Mouse (Mus musculus) neural tube, embryonic 14.5 days (tissue): ENCODE results near the gene Wdtc1. TPM values are rescaled to one million over a fixed set of nuclear protein-coding genes. Genes with fewer than 3 reads are reported as not detected.

Experiments used
- ATAC-seq: fragments of 200-750 bp; cut with Nextera tagmentation; 2 replicates; pipeline ENCODE4 v1.8.0; 2017; ENCODE audit warnings: low read depth, mild to moderate bottlenecking, moderate TSS enrichment, moderate library complexity
- H3K27ac ChIP-seq: fragments of 300-500 bp; sonication (generic); 2 replicates; pipeline ENCODE4 v1.5.1; 2014; ENCODE audit warnings: low read depth, mild to moderate bottlenecking, control low read depth, low read length, moderate library complexity, mixed read lengths
- H3K27me3 ChIP-seq: fragments of 300-500 bp; sonication (generic); 2 replicates; pipeline ENCODE4 v1.6.1; 2014; ENCODE audit warnings: low read length; ENCODE audit not compliant: control insufficient read depth, insufficient read depth
- H3K36me3 ChIP-seq: fragments of 300-500 bp; sonication (generic); 2 replicates; pipeline ENCODE4 v1.6.1; 2014; ENCODE audit warnings: low read length, mixed read lengths; ENCODE audit not compliant: control insufficient read depth, insufficient read depth
- H3K4me1 ChIP-seq: fragments of 300-500 bp; sonication (generic); 2 replicates; pipeline ENCODE4 v1.6.1; 2014; ENCODE audit warnings: low read length; ENCODE audit not compliant: control insufficient read depth, insufficient read depth
- H3K4me2 ChIP-seq: fragments of 300-500 bp; sonication (generic); 2 replicates; pipeline ENCODE4 v1.6.1; 2014; ENCODE audit warnings: mild to moderate bottlenecking, low read depth, low read length, control low read depth
- H3K4me3 ChIP-seq: fragments of 300-500 bp; sonication (generic); 2 replicates; pipeline ENCODE4 v1.5.1; 2014; ENCODE audit warnings: low read depth, low read length, control low read depth, mixed read lengths
- H3K9ac ChIP-seq: fragments of 300-500 bp; sonication (generic); replicated peaks from 2 replicates; pipeline ENCODE4 v1.6.1; 2014; ENCODE audit warnings: low read depth, mild to moderate bottlenecking, control low read depth, low read length, mixed read lengths
- H3K9me3 ChIP-seq: fragments of 300-500 bp; sonication (generic); 2 replicates; pipeline ENCODE4 v1.6.1; 2016; ENCODE audit warnings: low read length; ENCODE audit not compliant: control insufficient read depth
- WGBS: fragments of 180-500 bp; shearing (Covaris S2); extraction: QIAGEN DNeasy Blood & Tissue Kit; methylation state at CpG from one replicate; pipeline ENCODE4 v1.1.7; 2014; 5-methylcytosine and 5-hydroxymethylcytosine counted together
- polyA plus RNA-seq: library from polyadenylated mRNA; unstranded; fragments of >200 nt; fragmentation: Nextera tagmentation; extraction: Ambion mirVana; gene quantifications from 2 replicates; pipeline ENCODE4 v1.2.1, GENCODE M21; 2014

Wdtc1 gene
- polyA plus RNA-seq, 1 experiment from 2014 or later, result 22.3 TPM

DNA sequence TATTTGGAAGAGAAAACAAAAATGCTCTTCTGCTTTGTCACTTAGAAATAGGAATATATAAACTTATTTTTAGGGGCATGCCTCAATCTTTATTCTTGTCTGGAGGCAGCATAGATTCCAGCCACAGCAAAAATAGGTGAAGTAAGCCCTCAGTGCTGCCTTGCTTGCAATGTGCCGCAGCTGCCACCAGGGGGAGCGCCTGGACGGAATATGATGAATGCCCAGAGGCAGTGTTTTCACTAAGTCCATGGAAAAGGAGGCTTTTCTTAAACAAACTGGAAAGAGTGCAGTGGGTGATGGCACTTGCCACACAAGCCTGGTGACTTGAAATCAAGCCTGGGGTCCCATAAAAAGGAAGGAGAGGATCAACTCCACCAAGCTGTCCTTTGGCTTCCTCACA is 43.3 kb downstream of the Wdtc1 start:
- 0% methylated on average over 3 of the region's 3 CpGs for WGBS

DNA sequence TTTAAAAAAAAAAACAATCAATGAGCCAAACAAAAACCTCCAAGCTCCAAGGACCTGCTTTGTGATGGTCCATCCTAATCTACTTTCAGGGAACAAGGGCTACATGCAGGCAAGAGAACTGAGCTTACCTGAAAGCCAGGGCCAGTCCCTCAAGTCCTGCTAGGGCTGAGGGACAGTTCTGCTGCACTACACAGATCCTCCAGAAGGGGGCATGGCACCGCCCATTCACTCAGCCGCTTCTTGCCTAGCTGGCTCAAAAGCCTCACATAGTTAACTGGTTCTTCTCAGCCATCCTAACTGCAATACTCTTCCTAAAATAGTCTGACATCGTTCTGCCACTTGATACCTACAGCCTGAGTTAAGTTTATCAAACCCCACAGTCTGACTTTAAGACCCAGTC is 46.0 kb downstream of the Wdtc1 start:
- WGBS, result 44% methylated on average over 3 of the region's 3 CpGs

More for the DNA sequence above, 43.3 kb downstream of the Wdtc1 start:
- no peaks in the 10 kb centered on the region for H3K36me3 ChIP-seq
- H3K4me2 ChIP-seq, result no peak overlapping the region
- ATAC-seq, result no peak
- H3K9me3 ChIP-seq, result no peaks in the 10 kb centered on the region
- H3K9ac ChIP-seq, result no peak overlapping the region
- H3K4me1 ChIP-seq, result no peaks in the 10 kb centered on the region
- H3K27ac ChIP-seq, result no peak overlapping the region
- no peaks in the 10 kb centered on the region for H3K27me3 ChIP-seq
- no peak overlapping the region for H3K4me3 ChIP-seq

DNA sequence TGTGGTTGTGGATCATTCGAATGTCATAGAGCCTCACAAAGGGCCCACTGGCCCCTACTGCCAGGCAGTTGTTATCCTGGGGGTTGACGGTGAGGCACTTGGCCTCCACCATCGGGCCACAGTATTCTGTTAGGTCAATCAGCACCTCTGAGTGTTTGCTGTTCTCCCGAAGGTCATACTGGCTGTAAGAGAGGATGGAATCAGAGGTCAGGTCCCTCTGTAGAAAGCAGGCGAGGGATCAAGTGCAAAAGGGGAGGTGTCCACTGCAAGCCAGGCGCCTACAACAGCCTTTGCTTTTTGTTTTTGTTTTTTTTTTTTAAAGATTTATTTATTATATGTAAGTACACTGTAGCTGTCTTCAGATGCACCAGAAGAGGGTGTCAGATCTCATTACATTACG is 47.5 kb downstream of the Wdtc1 start:
- Histone ChIP-seq H3K27me3 (no peaks in the 10 kb centered on the region), H3K4me3 (no peak overlapping the region), H3K9me3 (no peaks in the 10 kb centered on the region), H3K4me1 (no peaks in the 10 kb centered on the region), H3K27ac (no peak overlapping the region), H3K4me2 (no peak overlapping the region), H3K9ac (no peak overlapping the region), H3K36me3 (peaks cover 21% of the 10 kb centered on the region)
- WGBS, result 87% methylated on average over 7 of the region's 7 CpGs
- ATAC-seq, result no peak

More for the DNA sequence above, 46.0 kb downstream of the Wdtc1 start:
- Histone ChIP-seq H3K4me2 (no peak overlapping the region), H3K9ac (no peak overlapping the region), H3K27ac (no peak overlapping the region), H3K27me3 (no peaks in the 10 kb centered on the region), H3K4me3 (no peak overlapping the region), H3K36me3 (peaks cover 15% of the 10 kb centered on the region), H3K9me3 (no peaks in the 10 kb centered on the region), H3K4me1 (no peaks in the 10 kb centered on the region)
- ATAC-seq, result no peak

DNA sequence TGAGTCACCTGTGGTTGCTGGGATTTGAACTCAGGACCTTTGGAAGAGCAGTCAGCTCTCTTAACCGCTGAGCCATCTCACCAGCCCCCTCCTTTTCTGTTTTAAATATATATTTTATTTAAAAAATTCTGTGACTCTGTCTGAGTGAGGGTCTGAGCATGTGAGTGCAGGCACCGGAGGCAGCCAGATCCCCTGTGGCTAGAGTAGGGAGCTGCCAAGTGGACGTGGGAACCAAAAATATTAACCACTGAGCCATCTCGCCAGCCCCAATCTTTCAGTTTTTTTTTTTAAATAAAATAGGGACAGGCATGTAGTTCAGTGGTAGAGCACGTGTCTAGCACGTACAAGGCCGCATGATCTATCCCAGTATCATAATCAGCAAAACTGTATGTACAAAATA is 48.5 kb downstream of the Wdtc1 start:
- Histone ChIP-seq H3K4me2 (no peak overlapping the region), H3K36me3 (peaks cover 27% of the 10 kb centered on the region), H3K27me3 (no peaks in the 10 kb centered on the region), H3K9ac (no peak overlapping the region), H3K4me1 (no peaks in the 10 kb centered on the region; the same call in 1 of the 2 replicates), H3K9me3 (no peaks in the 10 kb centered on the region), H3K4me3 (no peak overlapping the region), H3K27ac (no peak overlapping the region)
- WGBS, result 93% methylated on average over 7 of the region's 7 CpGs
- ATAC-seq, result no peak

DNA sequence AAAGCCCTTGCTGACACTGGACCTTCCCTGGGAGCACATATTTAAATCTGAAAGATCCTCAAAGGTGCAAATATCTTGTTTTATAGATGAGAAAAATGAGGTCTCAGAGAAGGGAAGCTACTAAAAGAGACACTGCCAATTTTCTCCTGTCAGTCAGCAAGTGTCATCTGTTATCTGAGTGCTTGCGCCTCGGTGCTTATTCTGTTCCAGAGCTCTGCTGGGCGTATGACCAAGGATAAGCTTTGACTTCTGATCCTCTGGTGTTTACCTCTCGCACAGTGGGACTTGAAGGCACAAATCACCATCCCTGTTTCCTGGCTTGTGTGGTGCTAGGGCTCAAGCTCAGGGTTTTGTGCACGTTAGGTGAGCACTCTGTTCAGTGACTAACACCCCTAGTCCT is 50.6 kb downstream of the Wdtc1 start:
- peaks cover 16% of the 10 kb centered on the region; the same call in 1 of the 2 replicates for H3K4me1 ChIP-seq
- H3K27ac ChIP-seq, result no peak overlapping the region
- no peak overlapping the region for H3K9ac ChIP-seq
- no peaks in the 10 kb centered on the region for H3K27me3 ChIP-seq
- peaks cover 27% of the 10 kb centered on the region for H3K36me3 ChIP-seq
- 91% methylated on average over 5 of the region's 5 CpGs for WGBS
- no peaks in the 10 kb centered on the region for H3K9me3 ChIP-seq
- no peak overlapping the region for H3K4me3 ChIP-seq
- ATAC-seq, result no peak
- H3K4me2 ChIP-seq, result no peak overlapping the region

DNA sequence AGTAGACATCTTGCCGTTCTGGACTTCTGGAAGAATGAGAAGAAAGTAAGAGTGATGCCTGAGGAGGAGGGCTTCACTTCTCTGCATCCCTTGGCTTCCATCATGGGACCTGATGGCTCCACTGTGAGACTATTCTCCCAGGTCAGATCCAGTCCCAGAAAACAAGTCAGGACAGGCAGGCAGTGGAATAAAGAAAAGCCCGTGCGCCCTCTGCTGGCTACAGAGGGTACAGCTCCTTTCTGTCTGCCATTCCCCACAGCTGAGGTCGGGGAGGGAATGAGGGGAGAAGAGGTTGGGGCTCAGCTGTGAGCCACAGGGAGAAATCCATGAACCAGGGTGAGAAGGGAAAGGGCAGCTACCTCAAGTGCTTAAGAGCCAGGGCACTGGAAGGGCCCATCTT is 51.5 kb downstream of the Wdtc1 start:
- no peaks in the 10 kb centered on the region for H3K27me3 ChIP-seq
- H3K4me1 ChIP-seq, result peaks cover 20% of the 10 kb centered on the region; the same call in 1 of the 2 replicates
- H3K27ac ChIP-seq, result no peak overlapping the region
- no peak overlapping the region for H3K4me2 ChIP-seq
- H3K9me3 ChIP-seq, result no peaks in the 10 kb centered on the region
- 23% methylated on average over 4 of the region's 4 CpGs for whole genome bisulfite sequencing
- H3K9ac ChIP-seq, result no peak overlapping the region
- no peak for ATAC-seq
- peaks cover 27% of the 10 kb centered on the region for H3K36me3 ChIP-seq
- H3K4me3 ChIP-seq, result no peak overlapping the region

DNA sequence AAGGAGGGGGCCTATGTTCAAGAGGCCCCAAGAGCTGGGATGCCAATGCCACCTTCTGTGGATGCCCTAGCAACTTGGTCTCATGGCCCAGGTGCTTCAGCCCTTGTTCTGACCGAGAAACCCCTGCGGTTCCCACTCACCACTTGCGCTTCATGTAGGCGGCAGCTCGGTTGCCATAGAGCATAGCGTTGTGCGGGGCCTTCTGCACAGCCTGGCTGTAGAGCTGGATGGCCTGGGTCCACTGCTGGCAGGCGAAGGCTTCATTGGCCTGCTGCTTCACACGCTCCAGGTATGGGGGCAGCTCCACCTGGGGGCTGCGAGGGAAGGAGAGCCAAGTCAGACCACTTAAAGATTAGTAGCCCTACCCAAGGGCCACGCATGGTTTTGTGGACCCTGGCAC is 52.9 kb downstream of the Wdtc1 start:
- H3K27ac ChIP-seq, result 0 out of 2 replicates have a peak overlapping the region, but pooled peaks have one; percentile 22

DNA sequence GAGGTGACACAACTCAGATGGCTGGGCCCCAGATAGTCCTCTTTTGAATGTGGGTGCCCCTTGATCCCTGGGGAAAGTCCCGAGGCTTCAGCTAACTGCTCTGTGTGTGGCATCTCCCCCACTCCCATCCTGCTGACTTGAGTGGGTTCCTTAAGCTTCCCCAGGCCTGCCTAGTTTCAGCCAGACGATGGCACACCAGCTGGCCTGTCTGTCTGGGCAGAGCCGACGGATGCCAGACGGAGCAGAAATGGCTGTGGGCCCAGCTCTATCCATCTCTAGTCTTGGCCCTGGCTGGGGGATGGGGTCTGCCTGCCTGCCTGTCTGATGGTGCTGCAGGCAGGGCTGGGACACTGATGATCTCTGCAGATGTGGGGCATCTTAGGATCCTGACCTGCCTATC is 53.6 kb downstream of the Wdtc1 start:
- Histone ChIP-seq H3K4me1 (peaks cover 20% of the 10 kb centered on the region; the same call in 1 of the 2 replicates), H3K36me3 (peaks cover 41% of the 10 kb centered on the region), H3K27me3 (no peaks in the 10 kb centered on the region), H3K27ac (peak overlapping the region; percentile 69; the same call in 1 of the 2 replicates), H3K4me3 (no peak overlapping the region), H3K9ac (no peak overlapping the region), H3K4me2 (no peak overlapping the region), H3K9me3 (no peaks in the 10 kb centered on the region)
- peak; percentile 25; the same call in 1 of the 2 replicates for ATAC-seq
- WGBS, result 39% methylated on average over 5 of the region's 5 CpGs

More for the DNA sequence above, 52.9 kb downstream of the Wdtc1 start:
- H3K4me2 ChIP-seq, result no peak overlapping the region
- 90% methylated on average over 11 of the region's 11 CpGs for WGBS
- peaks cover 20% of the 10 kb centered on the region; the same call in 1 of the 2 replicates for H3K4me1 ChIP-seq
- H3K36me3 ChIP-seq, result peaks cover 35% of the 10 kb centered on the region
- H3K4me3 ChIP-seq, result no peak overlapping the region
- no peaks in the 10 kb centered on the region for H3K27me3 ChIP-seq
- H3K9ac ChIP-seq, result no peak overlapping the region
- ATAC-seq, result no peak
- no peaks in the 10 kb centered on the region for H3K9me3 ChIP-seq

DNA sequence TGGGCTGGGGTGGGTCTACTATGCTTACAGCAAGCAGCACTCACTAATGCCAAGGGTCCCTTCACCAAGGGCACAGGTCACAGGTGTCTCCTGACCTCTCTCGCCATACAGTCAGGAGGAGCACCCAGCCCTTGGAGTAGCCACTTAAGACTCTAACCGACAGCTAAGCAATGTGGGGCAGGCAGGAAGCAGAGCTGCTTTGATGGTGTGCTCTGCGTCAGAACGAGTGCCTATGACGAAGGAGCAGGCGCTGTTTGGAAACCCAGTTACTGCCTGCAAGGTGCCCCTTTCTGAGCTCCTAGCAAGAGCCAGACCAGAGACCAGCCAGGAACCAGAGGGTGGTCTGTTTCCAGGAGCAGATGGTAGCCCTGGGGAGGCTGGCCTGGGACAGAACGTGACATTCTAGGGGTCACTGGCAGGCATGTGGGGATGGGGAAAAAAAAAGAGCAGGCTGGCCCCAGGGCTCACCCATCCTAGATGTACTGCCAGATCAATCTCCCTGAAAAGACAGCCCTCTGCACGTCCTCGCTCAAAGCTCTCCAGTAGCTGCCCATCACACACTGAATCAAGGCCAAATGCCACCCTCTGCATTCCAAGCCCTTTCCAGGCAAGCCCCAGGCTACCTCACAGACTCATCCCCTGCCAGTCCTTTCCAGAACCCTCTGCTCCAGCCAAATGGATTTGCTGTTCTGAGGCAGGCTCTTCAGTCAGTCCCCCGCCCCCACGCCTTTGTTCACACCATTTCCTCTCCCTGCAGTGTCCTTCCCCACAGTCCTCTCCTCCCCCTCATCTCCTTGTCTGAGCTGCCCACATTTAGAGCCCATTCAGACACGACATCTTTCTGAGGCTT is 54.5 kb downstream of the Wdtc1 start:
- WGBS, result 34% methylated on average over 12 of the region's 12 CpGs
- Histone ChIP-seq H3K36me3 (peaks cover 37% of the 10 kb centered on the region), H3K27me3 (no peaks in the 10 kb centered on the region), H3K27ac (peak overlapping the region; percentile 69), H3K9ac (no peak overlapping the region; the same call in 1 of the 2 replicates), H3K4me3 (no peak overlapping the region), H3K4me2 (no peak overlapping the region), H3K9me3 (no peaks in the 10 kb centered on the region), H3K4me1 (peaks cover 20% of the 10 kb centered on the region; the same call in 1 of the 2 replicates)
- ATAC-seq, result no peak
